Mouse (Mus musculus): ENCODE results near the gene Mapk6. TPM values are rescaled to one million over a fixed set of nuclear protein-coding genes. Genes with fewer than 3 reads are reported as not detected.
A peak's percentile ranks its signal among the peaks of the same experiment; 100 is the strongest.
"Not testable (repeated sequence)": the region's sequence is repeated elsewhere in the genome, so short reads cannot be mapped to it uniquely, and the experiment has no call there.

Gene Mapk6
- total RNA-seq (2021): 10 to 100 TPM; 47.8 to 49.8 TPM

DNA sequence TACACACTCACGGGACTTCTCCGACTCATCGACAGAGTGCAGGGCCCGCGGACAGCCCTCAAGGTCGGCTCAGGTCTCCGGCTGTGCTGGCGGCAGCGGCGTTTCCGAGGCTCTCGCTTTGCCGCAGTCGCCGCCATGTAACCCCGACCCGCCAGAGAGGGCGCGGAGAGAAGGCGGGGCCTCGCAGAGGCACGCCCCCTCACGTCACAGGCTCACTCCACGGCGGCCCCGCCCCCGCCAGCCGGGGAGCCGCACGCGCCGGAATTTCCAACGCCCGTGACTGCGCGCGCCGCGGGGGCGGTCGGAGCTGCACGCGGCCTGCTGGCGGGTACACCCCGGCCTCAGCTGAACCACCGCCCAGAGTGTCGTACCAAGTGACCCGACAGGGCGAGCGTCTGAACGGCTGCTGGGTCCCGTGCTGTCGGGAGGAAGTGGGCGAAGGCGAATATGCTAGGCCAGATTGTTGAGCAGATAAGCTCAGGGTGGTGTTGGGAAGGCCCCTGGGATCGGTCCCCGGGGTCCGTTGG lies at the start of gene Mapk6:
TSS of gene Mapk6 (minus strand) at position 154 of the 527 bp plus-strand sequence.
- peak; percentile 99 for DNase-seq
- intact Hi-C loops (cut with DNase I): loop anchor here (2.0 kb wide), 1 partner anchor 25 kb away; no protein-coding TSS in a partner anchor

DNA sequence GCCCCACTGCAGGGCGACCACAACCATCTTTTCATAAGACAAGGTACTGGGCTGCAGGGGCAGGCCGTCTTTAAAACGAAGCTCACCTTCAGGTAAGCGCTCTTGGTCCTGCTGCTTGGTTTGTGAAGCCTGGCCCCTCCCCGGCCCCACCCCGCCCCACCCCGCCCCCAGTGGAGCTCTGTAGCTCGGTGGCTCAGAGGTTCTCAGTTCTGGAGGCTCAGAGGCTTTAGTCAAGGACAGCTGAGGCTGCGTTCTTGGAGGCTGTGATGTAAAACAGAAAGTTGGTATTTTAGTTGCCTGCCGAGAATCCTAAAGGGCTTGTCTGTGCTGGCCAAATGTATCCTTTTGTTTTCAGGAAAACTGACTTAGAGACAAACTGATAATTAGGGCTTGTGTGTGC lies 45.9 kb upstream of the Mapk6 start:
- intact Hi-C loops (cut with DNase I): no loop called here

DNA sequence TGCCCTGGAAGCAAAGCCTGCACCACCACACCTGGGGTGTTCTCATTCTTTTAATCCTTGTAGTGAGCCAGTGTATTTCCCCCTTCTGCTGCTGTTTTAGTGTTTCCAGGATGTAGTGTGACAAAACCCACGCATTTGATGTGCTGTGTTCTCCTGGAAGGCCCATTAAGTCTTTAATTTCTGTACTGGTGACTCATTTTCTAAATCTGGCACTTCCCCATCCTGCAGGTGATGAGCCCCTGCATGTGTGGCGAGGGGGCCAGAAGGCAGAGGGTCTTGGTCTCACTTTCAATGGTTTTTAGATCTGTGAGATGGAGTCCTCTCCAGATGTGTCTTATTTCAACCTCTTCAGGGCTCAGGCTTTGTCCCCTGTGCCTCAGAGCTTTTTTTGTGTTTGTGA lies 44.2 kb upstream of the Mapk6 start:
- DNase-seq: no peak
- intact Hi-C loops (cut with DNase I): no loop called here

More for the DNA sequence above, 45.9 kb upstream of the Mapk6 start:
- DNase-seq: no peak

DNA sequence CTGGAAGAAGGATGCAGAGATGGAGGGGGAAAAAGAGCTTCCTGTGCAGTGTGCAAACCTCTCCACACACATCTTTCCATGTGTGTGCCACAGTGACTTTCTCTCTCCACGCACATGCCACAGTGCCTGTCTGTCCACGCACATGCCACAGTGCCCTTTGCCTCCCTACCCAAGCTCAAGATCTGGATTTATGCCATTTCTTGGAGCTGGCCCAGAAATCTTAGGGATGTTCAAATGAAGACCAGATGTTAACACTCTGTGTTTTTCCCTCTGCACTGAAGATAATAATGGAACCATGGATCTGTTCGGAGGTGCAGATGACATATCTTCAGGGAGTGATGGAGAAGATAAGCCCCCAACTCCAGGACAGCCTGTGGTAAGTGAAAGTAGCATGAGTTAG lies 38.2 kb upstream of the Mapk6 start:
- intact Hi-C loops (cut with DNase I): no loop called here
- no peak for DNase-seq

DNA sequence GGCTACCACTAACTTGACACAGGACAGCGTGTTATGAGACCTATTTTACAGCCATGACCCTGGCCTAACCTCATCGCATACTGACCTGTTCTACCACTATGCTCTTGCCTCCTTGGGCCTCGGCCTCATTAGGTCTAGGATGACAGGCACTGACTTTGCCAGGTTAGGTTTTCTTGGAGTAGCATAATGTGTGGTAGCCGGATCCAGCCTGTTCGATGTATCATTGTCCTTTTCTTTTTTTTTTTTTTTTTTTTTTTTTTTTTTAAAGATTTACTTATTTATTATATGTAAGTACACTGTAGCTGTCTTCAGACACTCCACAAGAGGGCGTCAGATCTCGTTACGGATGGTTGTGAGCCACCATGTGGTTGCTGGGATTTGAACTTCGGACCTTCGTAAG lies 36.8 kb upstream of the Mapk6 start:
- intact Hi-C loops (cut with DNase I); DNase-seq: not testable (repeated sequence)

DNA sequence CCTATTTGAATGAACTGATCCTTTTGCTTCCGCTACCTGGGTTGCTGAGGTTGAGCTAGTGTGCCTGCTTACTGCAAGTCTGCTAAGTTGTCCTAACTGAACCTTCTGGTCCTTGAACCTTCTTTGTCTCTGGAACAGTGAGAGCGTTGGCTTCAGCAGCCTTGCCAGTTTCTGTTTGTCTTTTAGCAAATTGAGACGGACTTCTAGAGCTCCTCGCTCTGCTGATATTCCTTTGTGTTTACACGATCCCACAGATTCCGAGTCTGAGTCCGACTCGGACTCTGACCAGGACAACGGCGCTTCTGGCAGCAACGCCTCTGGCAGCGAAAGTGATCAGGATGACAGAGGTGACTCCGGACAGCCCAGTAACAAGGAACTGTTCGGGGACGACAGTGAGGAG lies 35.2 kb upstream of the Mapk6 start:
- intact Hi-C loops (cut with DNase I): loop anchor here (5.0 kb wide), 3 partner anchors 72 to 137 kb away; no protein-coding TSS in a partner anchor
- no peak for DNase-seq

DNA sequence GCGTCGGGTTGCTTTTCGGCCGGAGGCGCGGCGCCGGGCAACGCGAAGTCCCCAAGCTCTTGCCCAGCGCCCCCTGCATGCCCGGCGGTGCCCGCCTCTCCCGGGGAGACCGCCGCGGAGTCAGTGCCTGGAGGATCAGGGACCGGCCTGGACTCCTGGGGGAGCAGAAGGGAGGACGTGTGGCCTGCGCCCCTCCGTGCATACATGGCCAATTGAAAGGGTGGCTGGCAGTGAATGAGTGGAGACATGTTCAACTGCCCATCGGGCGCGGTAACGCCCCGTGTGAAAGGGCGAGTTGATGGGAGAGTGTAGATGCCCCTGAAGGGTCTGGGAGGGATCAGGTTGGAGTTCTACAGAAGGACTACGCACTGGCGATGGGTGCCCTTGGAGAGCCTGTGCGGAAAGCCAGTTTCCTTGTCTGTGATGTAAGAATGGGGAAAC lies 31.9 kb upstream of the Mapk6 start:
- DNase-seq: no peak
- intact Hi-C loops (cut with DNase I): loop anchor here (5.0 kb wide), 3 partner anchors 76 to 141 kb away; no protein-coding TSS in a partner anchor

DNA sequence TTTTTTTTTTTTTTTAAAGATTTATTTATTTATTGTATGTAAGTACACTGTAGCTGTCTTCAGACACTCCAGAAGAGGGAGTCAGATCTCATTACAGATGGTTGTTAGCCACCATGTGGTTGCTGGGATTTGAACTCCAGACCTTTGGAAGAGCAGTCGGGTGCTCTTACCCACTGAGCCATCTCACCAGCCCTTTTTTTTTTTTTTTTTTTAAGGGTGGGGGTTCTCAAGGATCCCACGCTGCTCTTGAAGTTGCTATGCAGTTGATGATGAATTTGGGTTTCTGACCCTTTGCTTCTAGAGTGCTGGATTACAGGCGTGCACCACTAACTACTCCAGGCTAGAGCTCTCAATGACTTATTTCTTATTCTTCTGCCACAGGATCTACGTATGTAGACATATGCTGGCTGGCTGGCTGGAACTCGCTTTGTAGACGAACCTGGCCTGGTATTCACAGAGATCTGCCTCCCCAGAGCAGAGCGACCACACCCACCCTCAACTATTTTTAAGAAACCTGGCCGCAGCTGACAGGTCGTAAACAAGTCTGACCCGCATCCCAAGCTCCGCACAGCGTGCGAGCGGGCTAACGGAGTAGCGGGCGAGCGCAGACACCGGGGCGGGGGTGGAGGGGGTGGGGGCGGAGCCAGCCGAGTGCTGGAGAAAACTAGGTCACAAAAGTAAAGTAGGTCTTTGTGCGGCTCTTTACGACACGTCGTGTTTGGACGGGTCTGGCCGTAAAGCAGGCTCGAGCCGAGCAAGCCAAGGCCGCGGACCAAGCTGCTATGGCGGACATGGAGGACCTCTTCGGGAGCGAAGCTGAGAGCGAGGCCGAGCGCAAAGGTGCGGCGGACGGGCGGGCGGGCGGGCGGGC lies 31.2 kb upstream of the Mapk6 start, which contains the start of gene Leo1:
TSS of gene Leo1 (plus strand) at position 729 of the 871 bp plus-strand sequence.
- peak; percentile 89 to 94 for DNase-seq
- intact Hi-C loops (cut with DNase I): loop anchor here (5.0 kb wide), 3 partner anchors 76 to 141 kb away; no protein-coding TSS in a partner anchor

DNA sequence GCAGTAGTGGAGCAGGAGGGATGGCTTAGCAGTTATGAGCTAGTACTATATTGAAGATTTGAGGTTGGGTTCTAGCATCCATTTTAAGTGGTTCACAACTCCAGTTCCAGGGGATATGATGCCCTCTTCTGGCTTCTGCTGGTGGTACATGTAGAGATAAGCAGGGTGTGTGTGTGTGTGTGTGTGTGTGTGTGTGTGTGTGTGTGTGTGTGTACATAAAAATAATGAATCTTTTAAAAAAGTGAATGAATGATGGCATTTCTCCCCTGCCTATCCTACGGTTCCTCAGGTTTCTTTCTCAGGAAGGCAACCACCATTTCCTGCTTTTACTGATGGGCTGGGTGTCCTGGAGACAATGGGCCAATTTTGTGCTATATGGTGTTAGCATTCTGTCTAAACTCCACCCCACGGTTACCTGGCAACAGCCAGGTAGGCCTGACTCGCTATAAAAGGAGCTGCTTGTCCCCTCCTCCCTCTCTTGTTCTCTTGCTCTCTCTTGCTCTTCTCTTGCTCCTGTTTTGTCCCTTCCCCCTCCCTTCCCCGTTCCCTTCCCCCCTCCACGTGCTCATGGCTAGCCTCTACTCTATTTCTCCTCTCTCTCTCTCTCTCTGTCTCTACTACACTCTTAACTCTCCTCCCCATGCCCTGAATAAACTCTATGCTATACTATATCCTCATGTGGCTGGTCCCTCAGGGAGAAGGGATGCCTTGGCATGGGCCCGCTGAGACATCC lies 28.0 kb upstream of the Mapk6 start:
- intact Hi-C loops (cut with DNase I): no loop called here
- DNase-seq: no peak

DNA sequence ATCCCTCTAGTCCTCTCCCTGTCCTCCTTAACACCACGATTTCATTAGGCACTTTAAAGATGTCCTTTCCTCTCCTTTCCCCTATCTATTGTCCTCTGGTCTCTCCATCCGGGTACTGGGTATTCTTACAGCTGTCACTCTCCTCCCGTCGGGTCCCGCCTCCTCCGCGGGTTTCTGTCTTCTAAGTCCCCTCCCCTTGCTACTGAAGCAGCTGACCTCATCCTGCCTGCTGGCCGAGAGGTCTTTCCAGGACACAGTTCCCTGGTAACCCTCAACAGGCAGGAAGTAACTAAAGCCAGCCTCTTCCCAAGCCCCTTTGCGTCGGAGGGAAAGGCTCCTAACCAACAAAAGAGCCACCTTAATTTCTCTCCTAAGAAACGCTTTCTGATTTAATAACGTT lies 26.1 kb upstream of the Mapk6 start:
- intact Hi-C loops (cut with DNase I): loop anchor here (2.0 kb wide), 2 partner anchors 27 to 75 kb away; no protein-coding TSS in a partner anchor
- peak; percentile 91 to 92 for DNase-seq

DNA sequence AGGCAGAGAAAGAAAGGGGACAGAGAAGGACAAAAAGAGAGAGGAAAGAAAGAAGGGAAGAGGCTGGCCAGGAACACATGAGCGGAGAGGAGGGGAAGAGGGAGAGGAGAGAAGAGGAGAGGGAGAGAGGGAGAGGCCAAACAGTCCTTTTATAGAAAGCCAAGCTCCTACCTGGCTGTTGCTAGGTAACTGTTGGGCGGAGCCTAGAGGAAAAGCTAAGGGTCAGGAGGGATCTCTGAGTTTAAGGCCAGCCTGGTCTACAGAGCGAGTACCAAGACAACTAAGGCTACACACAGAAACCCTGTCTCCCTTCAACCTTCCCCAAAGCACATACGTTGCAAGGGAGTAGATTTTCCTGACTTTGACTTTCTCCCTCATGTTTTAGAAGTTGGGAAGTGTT lies 25.5 kb upstream of the Mapk6 start:
- DNase-seq: no peak
- intact Hi-C loops (cut with DNase I): loop anchor here (2.0 kb wide), 2 partner anchors 26 to 74 kb away; no protein-coding TSS in a partner anchor

DNA sequence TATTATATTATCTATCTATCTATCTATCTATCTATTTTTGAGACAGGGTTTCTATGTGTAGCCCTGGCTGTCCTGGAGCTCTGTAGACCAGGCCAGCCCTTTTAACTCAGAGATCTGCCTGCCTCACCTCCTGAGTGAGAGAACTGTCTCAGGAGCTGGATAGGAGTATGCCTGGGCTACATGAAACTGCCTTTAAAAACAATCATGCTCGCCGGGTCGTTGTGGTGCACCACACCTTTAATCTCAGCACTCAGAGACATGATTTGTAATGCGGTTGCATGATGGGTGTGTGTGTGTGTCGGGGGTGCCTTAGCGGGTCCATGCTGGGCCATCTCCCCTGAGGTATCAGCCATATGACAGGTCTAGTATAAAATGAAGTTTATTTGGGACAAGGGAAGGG lies 25.1 kb upstream of the Mapk6 start:
- intact Hi-C loops (cut with DNase I): loop anchor here (2.0 kb wide), 2 partner anchors 26 to 74 kb away; no protein-coding TSS in a partner anchor
- DNase-seq: no peak

DNA sequence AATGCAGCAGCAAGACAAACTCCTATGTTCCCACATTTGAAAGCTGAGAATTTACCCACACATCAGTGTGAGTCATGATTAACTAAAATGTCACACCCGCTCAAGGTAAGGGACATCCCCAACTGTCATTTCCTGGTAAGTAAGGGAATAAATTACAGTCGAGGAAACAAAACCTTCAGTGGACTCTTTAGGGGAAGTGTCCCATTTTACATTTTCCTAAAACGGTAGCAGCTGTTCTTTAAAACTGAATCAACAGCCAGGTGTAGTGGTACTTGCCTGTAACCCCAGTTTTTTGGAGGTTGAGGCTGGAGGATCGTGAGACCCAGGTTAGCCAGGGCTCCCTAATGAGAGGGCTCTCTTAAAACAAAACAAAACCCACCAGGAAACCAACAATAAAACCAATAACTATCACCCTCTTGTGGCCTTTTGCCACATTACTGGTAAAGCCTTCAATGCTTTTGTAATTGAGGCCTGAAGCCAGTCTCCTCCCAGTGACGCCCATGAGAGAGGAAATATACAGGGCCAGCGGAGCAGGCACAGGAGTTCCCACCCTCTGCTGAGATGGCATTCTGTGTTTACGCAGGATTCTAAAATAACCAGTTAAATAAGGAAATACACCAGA lies 24.5 kb upstream of the Mapk6 start:
- intact Hi-C loops (cut with DNase I): loop anchor here (2.0 kb wide), 2 partner anchors 25 to 73 kb away; no protein-coding TSS in a partner anchor
- DNase-seq: peak; percentile 82

DNA sequence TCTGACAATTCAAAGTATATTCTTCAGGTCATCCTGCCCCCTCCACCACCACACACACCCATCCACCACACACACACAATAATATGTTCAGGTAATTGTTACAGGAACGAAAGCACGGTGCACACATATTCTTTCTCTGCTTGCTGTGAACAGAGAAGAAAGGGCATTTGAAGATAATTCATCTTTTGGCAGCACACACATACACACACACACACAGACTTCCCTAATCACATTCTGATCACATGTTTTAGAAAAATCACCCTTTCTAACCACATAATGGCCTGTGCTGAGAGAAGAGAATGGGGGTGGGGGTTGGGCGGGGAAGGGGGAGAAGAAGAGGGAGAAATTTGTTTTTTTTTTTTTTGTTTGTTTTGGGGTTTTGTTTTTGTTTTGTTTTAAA lies 22.9 kb upstream of the Mapk6 start:
- no peak for DNase-seq
- intact Hi-C loops (cut with DNase I): no loop called here

DNA sequence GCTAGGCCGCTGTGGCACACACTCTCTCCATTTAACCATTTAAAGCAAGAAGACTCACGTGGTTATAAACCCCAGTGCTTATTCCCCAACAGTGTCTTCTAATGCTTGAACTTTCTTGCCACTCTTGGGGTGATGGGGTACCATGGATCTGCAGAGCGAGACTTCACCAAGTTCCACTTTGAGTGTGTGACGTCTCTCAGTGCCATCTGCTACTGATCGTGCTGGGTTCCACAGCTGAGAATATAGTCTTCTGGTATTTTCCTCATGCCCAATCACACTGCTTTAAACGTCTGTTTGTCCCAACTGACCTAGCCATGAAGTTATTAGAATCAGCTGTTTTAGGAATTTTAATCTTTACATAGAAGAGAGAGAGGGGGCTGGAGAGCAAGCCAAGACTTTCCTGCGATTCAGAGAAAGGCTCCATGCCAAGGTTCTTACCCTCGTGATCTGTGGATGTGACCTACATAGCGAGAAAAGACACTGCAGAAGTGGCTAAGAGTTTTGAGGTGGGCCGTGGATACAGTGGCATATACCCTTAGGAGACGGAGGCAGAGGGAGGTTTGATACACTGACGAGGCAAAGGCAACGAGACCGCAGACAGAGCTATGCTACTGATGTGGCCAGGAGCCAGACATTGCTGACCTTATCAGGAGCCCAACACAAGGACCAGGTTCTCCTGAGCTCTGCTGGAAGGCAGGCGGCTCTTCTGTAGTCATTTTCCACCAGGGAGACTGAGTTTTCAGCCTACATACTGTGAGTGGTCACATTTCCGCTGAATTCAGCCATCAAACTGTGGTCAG lies 21.2 kb upstream of the Mapk6 start:
- peak; percentile 74 to 79 for DNase-seq

DNA sequence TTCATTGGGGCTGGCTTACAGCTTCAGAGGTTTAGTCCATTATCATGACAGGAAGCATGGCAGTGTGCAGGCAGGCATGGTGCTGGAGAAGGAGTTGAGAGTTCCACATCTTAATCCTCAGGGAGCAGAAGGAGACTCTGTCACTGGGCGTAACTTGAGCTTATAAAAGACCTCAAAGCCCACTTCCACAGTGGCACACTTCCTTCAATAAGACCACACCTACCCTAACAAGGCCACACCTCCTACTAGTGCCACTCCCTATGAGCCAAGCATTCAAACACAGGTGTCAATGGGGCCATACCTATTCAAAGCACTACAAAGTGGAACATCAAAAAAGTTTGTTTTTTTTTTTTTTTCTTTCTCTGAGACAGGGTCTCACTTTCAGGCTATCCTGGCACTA lies 19.9 kb upstream of the Mapk6 start:
- intact Hi-C loops (cut with DNase I): no loop called here
- DNase-seq: no peak

More for the DNA sequence above, 21.2 kb upstream of the Mapk6 start:
- intact Hi-C loops (cut with DNase I): no loop called here

DNA sequence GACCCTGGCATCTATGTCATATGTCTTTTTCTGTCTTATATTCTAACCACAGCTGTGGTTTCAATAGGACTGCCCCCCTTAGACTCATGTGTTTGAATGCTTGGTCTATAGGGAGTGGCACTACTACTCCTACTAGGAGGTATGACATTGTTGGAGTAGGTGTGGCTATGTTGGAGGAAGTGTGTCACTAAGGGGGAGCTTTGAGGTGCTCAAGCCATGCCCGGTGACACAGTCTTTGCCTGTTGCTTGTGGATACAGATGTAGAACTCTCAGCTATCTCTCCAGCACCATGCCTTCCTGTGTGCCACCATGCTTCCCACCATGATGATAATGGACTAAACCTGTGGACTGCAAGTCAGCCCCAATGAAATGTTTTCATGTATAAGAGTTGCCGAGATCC lies 19.2 kb upstream of the Mapk6 start:
- intact Hi-C loops (cut with DNase I): no loop called here

DNA sequence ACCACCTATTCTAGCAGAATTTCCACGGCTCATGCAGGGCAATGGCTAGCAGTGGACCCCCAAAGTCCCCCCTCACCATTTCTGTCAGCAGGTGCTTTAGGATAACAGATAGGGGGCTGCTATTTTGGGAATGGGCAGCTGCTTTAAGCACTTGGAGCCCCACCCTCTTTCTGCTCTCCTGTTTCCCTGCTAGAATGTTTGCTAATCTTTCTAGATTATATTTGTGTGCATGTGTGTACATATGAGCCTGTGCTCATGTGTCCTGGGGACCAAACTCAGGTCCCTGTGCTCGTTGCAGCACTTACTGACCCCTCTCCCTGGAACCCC lies 18.4 kb upstream of the Mapk6 start:
- DNase-seq: no peak
- intact Hi-C loops (cut with DNase I): no loop called here

More for the DNA sequence above, 19.2 kb upstream of the Mapk6 start:
- no peak for DNase-seq

DNA sequence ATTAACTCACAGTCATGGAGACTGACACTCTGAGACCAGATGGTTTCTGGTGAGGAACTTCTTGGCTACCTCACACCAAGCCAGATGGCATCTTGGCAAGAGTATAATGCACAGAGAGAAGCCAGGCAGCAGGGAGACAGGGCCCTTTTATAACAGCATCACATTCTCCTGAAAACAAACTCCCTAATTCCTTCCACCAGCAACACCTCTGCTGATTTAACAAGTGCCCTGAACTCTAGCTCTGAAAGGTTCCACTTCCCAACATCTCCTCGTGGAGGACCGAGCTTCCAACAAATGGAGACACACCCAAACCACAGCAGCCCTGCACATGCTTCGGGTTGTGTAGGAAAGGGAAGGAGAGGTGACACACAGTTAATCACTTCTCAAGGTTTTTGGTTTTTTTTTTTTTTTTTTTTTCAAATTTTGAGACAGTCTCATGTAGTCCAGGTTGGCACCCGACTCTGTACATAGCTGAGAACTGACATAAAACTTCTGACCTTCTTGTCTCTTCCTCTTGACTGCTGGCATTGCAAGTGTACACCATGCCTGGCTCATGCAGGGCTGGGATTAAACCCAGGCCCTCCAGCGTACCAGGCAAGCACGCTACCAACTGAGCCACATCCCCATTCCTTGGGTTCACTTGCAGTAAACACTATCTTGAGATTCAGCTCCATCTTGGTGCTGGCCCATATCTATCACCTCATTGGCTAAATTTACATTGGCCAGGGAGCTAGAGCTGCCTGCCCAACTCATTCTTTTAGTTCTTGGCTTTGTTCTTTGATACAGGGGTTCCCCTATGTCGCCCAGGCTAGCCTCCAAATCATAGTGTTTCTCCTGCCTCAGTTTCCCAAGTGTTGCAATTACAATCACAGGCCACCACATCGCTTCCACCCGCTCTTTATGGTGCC lies 17.8 kb upstream of the Mapk6 start:
- peak in 1 of 2 experiments; percentile 55 for DNase-seq
- intact Hi-C loops (cut with DNase I): no loop called here

All from heart, postnatal 10 days (tissue).